Mouse (Mus musculus): ENCODE data around the gene Pfdn6. TPM values are rescaled to one million over a fixed set of nuclear protein-coding genes. Genes with fewer than 3 reads are reported as not detected.

The Pfdn6 gene
- polyA plus RNA-seq (2012; ENCODE audit: low replicate concordance), result 74.5 and 89.8 TPM in 2 replicates

DNA sequence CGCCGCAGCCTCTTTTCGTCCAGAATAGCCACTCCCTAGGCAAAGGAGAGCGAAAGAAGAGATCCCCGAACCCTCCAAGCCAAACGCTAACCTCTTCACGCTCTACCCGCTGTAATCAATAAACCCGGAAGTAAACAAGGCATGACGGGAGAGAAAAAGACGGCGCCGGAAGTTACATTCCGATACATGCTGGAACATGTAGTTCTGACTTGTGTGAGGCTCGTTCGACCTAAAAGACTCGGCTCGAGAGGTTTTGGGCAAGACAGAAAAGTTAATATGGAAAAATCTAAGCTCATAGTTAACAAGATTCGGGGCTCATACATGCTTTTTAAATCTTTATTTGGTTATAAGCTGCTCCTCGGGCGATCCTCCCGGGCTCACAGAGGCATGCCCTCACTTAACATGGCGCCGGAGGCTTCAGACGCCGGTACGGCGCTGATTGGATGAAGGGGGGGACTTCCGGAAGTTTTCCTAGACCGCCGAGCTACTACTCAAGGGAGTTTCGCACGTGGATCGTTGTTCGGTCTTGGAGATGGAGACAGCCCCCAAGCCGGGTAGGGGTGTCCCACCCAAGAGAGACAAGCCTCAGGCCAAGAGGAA, at the start of gene Pfdn6, which contains the start of gene Wdr46:
Gene Pfdn6 (minus strand): TSS at position 138 of the 600 bp plus-strand sequence.
Gene Wdr46 (plus strand): TSS at position 455 of the 600 bp plus-strand sequence.

DNA sequence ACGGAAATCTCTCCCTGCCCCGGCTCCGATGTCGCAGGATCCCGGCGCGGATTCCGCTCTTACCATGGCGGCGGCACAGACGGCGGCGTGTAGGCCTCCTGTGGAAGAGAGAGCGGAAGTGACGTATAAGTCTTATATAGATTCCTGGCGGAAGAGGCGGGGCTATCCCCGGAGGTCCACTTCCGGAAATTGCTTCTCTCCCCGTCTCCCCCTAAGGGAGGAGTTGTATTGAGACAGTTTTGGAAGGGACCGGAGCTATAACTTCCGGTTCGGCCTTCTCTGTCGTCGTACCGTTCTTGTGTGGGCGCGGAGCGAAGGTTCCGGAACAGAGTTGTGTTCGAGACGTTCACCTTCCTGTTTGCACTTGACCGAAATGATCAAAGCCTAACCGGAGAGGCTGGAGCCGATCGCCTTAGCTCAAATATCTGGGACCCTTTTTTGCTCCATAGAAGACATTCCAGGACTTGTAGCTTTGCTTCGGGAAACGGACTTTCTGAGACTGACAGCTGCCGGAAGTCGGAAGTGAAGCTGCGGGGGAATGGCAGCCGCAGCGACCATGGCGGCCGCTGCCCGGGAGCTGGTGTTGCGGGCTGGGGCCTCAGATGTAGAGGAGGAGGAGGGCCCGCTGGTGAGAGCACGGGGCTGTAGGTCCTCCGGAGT, 15.5 kb upstream of the Pfdn6 start, which contains the start of the genes Vps52 and Rps18:
Gene Vps52 (plus strand): TSS at position 258 of the 660 bp plus-strand sequence.
Gene Rps18 (minus strand): TSS at position 447 of the 660 bp plus-strand sequence.

DNA sequence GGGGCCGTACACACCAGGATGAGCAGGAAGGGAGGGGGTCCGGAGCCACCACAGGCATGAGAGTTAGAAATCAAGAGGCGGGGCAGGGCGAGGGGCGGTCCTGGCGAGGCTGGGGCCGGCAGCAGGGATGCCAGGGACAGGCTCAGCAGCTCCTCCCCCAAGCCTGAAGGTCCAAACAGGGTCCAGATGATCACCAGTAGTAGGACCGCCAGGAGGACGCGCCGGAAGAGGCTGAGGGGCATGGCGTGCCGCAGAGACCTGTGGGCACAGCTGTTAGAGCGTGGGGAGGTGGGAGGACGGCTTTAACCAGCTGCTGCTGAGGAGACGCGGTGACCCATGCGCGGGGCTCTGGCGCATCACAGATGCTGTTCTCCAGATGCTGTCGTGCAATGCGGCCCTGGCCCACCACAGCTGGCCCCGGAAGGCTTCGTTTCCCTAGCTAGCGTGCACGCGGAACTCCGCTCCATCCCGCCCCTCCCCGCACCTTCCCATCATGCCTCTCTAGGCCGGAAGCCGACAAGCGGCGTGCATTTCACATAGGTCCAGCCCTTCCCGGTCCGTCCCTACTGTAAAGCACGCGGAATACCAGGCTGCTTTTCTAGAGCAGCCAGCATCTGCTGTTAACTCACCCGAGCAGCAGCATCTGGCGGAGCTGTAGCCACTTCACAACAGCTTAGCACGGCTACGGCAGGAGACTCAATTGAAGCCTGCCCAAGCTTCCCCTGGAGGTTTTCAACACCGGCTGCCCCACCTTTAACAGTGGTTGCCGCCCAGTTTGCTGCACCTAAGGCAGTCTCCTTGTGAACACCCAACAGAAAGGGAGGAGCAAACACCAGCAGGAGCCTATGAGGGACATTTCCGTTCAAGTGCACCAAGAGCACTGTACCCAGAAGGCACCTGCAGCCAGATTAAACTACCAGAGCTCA, 11.1 kb upstream of the Pfdn6 start, which contains the start of gene B3galt4:
Gene B3galt4 (minus strand): TSS at position 468 of the 926 bp plus-strand sequence.

DNA sequence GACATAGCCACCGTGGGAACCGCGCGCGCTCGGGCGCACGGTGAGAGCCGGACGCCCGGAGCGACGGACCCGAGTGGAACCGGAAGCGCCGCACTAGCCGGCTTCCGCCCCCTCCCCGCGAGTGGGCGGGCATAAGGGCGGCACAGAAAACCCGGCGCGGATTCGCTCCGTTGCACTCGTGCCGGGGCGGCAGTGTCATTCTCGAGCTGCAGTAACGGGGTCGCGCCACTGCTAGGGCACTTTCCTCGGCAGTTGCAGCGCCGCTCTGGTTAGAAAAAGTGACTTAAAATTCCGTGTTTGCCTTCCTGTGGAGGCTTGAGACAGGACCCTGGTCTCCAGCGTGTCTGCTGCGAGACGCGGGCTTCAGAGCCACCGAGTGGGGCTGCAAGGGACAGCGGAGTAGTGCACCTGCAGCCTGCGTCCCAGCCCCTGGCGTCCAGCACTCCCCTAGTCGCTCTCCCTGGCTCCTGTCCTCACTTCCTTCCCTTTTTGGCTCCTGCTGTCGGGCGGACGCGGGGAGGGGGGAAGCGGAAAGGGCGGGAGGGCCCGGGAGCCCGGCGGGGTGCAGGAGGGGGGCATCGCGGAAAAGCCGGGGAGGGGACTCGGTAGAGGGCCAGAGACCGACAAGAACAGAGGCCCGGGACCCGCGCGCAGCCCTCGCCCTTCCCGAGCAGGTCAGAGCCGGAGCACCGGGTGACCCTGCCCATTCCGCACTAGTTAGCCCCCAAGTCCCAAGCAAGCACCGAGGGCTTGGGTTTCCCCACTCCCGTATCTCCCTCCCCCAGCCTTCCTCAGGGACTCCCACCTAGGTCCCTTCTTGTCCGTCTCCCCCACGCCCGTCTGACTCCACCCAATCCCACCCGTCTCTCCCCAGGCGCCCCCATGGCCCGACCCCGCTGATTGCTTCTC, 10.5 kb downstream of the Pfdn6 start, which contains the start of gene Rgl2:
Gene Rgl2 (plus strand): TSS at position 173 of the 909 bp plus-strand sequence.

DNA sequence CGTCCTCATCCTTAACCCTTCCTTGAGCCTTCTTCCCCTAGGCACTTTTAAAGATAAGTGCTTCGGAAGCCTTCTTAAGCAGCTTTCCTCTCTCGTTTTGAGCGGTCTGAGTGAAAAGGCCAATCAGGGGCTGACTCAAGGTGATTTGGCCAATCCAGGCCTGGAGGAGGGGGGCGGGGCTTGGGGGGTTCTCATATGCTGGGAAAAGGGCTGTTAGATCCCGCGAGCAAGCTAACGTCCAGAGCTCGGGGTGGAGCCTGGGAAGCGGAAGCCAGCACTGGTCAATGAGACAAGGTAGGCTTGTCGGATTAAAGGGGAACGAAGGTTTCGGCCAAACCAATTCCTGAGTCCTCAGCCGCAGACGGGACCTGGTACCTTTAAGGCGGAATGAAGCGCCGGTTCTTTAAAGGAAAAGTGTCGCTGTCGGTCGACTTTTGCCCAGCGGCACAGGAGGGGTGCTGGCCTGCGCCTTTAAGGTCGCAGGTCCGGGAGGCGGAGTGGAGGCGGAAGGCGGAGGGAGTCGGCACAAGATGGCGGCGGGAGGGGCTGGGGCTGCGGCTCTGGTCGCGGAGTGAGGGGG, 24.4 kb downstream of the Pfdn6 start, which contains the start of the genes Tapbp and Zbtb22:
Gene Tapbp (plus strand): TSS at position 229 of the 580 bp plus-strand sequence.
Gene Zbtb22 (plus strand): TSS at position 234 of the 580 bp plus-strand sequence.

DNA sequence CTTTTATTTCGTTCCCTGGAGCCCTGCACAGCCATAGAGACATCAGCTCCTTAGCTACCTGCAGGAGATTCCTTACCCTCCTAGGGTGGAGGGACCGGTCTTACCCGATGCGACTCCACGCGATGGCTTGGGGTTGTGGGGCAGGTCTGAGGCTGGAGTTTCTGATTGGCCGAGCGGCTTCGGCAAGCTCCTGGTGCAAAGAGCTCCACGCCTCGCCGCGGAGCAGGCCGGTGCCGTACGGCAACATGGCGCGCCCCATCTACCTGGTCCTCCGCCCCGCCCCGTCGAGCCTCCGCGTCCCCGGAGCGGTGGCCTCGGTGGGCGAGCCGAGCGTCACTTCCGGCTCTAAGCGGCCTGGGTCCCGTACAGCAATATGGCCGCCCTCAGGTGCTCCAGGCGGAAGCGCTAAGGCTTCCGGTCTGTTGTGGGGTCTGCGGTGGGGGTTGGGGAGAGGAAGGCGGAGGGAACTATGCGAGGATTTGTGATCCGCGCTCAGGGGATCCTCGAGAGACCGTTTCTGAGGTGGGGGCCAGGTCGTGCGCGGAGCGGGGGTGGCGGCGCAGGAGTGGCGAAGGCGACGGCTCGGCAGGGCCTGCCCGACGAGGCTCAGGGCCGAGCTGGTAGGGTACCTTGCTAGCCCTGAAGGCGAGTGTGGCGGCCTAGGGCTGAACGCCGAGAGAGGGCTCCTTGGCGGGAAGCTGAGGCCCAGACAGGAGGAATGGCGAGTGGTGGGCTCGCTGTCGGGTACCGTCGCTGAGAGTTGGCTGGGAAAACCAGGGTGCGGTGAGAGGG, 30.9 kb downstream of the Pfdn6 start, which contains the start of gene Daxx:
Gene Daxx (plus strand): TSS at position 338 of the 792 bp plus-strand sequence.

DNA sequence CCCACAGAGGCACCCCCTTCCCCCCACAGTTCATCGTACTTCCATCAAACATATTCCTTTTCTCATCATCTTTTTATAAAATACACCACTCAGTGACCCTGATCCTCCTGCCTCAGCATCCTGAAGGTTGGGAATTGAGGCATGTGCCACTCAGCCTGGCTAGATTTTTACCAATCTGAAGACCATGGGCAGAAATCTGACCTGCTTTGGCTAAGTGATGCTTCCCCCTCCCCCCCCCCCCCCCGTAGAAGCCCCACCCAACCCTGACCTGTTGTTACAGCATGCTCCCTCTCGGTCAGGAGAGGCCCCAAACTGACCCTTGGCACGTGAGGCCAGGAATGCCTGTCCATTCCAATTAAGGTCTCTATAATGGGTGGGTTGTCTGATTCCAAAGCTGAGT, 35.3 kb downstream of the Pfdn6 start, which contains the start of gene Platr17:
Gene Platr17 (plus strand): TSS at position 301 of the 400 bp plus-strand sequence.

DNA sequence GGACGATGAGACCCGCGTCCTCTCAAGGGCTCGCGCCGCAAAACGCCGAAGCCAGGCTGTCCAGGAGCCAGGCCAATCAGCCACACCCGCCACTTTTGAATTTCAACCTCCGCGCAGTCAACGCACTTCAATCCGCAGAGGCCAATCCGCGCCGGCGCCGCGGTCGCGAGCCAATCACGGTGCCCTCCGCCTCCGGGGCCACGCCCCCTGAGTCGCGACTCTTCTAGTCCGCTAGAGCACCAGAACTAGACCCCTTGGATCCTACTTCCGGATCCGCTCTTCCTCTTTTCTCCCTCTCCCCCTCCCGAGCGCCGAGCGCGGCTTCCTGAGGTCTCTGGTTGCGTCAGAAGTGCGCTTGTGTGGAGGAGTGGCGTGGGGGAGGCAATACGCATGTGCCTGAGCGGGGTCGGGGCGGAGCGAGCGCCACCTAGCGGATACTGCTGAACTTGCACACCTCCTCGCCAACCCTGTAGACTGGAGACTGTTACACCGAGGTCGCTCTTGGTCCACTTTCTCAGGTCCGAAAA, 49.5 kb downstream of the Pfdn6 start, which contains the start of gene Kifc1:
Gene Kifc1 (minus strand): TSS at position 129 of the 527 bp plus-strand sequence.

Other genes starting within 250 kb of the Pfdn6 start
- gene March2, start 221.7 kb downstream of the Pfdn6 start, polyA plus RNA-seq (2012; ENCODE audit: low replicate concordance), result 32.8 and 113 TPM in 2 replicates
- gene Rab11b, start 179.8 kb downstream of the Pfdn6 start, polyA plus RNA-seq (2012; ENCODE audit: low replicate concordance), result 96.5 and 233 TPM in 2 replicates
- gene Angptl4, start 158.5 kb downstream of the Pfdn6 start, polyA plus RNA-seq (2012; ENCODE audit: low replicate concordance), result 3.9 and 15.1 TPM in 2 replicates
- 2.1 and 3.0 TPM in 2 replicates for gene Kank3, start 129.8 kb downstream of the Pfdn6 start, polyA plus RNA-seq (2012; ENCODE audit: low replicate concordance)
- gene Rps28, start 115.8 kb downstream of the Pfdn6 start, polyA plus RNA-seq (2012; ENCODE audit: low replicate concordance), result 128 and 1,150 TPM in 2 replicates
- 623 and 660 TPM in 2 replicates for gene Ndufa7, start 115.8 kb downstream of the Pfdn6 start, polyA plus RNA-seq (2012; ENCODE audit: low replicate concordance)
- 29.9 and 33.2 TPM in 2 replicates for gene Cd320, start 97.3 kb downstream of the Pfdn6 start, polyA plus RNA-seq (2012; ENCODE audit: low replicate concordance)
- gene Gm7029, start 66.5 kb downstream of the Pfdn6 start, polyA plus RNA-seq (2012; ENCODE audit: low replicate concordance), result not detected in 2 replicates
- 74.4 and 87.4 TPM in 2 replicates for gene Kifc1, start 49.7 kb downstream of the Pfdn6 start, polyA plus RNA-seq (2012; ENCODE audit: low replicate concordance)
- gene Platr17, start 35.2 kb downstream of the Pfdn6 start, polyA plus RNA-seq (2012; ENCODE audit: low replicate concordance), result not detected in 2 replicates
- gene Daxx, start 30.9 kb downstream of the Pfdn6 start, polyA plus RNA-seq (2012; ENCODE audit: low replicate concordance), result 28.6 and 32.1 TPM in 2 replicates
- gene Tapbp, start 24.4 kb downstream of the Pfdn6 start, polyA plus RNA-seq (2012; ENCODE audit: low replicate concordance), result 473 and 728 TPM in 2 replicates
- gene Zbtb22, start 24.4 kb downstream of the Pfdn6 start, polyA plus RNA-seq (2012; ENCODE audit: low replicate concordance), result 60.2 and 119 TPM in 2 replicates
- gene Rgl2, start 10.8 kb downstream of the Pfdn6 start, polyA plus RNA-seq (2012; ENCODE audit: low replicate concordance), result 141 and 230 TPM in 2 replicates
- 94.9 and 266 TPM in 2 replicates for gene Wdr46, start 317 bp upstream of the Pfdn6 start, polyA plus RNA-seq (2012; ENCODE audit: low replicate concordance)
- 16.7 and 18.6 TPM in 2 replicates for gene B3galt4, start 11.1 kb upstream of the Pfdn6 start, polyA plus RNA-seq (2012; ENCODE audit: low replicate concordance)
- gene Vps52, start 15.5 kb upstream of the Pfdn6 start, polyA plus RNA-seq (2012; ENCODE audit: low replicate concordance), result 51.6 and 65.2 TPM in 2 replicates
- 29.1 and 64.5 TPM in 2 replicates for gene Rps18, start 15.7 kb upstream of the Pfdn6 start, polyA plus RNA-seq (2012; ENCODE audit: low replicate concordance)
- 253 and 752 TPM in 2 replicates for gene H2-K1, start 60.0 kb upstream of the Pfdn6 start, polyA plus RNA-seq (2012; ENCODE audit: low replicate concordance)
- gene Ring1, start 84.3 kb upstream of the Pfdn6 start, polyA plus RNA-seq (2012; ENCODE audit: low replicate concordance), result 42.1 and 63.7 TPM in 2 replicates
- gene H2-Ke6, start 87.7 kb upstream of the Pfdn6 start, polyA plus RNA-seq (2012; ENCODE audit: low replicate concordance), result 50.7 and 105 TPM in 2 replicates
- 36.5 and 105 TPM in 2 replicates for gene Slc39a7, start 91.3 kb upstream of the Pfdn6 start, polyA plus RNA-seq (2012; ENCODE audit: low replicate concordance)
- gene Rxrb, start 91.5 kb upstream of the Pfdn6 start, polyA plus RNA-seq (2012; ENCODE audit: low replicate concordance), result 269 and 299 TPM in 2 replicates
- gene Col11a2, start 99.1 kb upstream of the Pfdn6 start, polyA plus RNA-seq (2012; ENCODE audit: low replicate concordance), result 8.5 and 40.3 TPM in 2 replicates
- 9.6 and 71.7 TPM in 2 replicates for gene H2-Oa, start 152.0 kb upstream of the Pfdn6 start, polyA plus RNA-seq (2012; ENCODE audit: low replicate concordance)
- 29.6 and 120 TPM in 2 replicates for gene H2-DMa, start 179.2 kb upstream of the Pfdn6 start, polyA plus RNA-seq (2012; ENCODE audit: low replicate concordance)
- gene Brd2, start 182.3 kb upstream of the Pfdn6 start, polyA plus RNA-seq (2012; ENCODE audit: low replicate concordance), result 446 and 549 TPM in 2 replicates
- 73.6 and 78.6 TPM in 2 replicates for gene H2-DMb2, start 203.0 kb upstream of the Pfdn6 start, polyA plus RNA-seq (2012; ENCODE audit: low replicate concordance)
- gene H2-DMb1, start 212.7 kb upstream of the Pfdn6 start, polyA plus RNA-seq (2012; ENCODE audit: low replicate concordance), result 2.3 and 4.0 TPM in 2 replicates
- 20.7 and 59.1 TPM in 2 replicates for gene Tap1, start 247.2 kb upstream of the Pfdn6 start, polyA plus RNA-seq (2012; ENCODE audit: low replicate concordance)
- gene Psmb9, start 247.4 kb upstream of the Pfdn6 start, polyA plus RNA-seq (2012; ENCODE audit: low replicate concordance), result 14.5 and 26.2 TPM in 2 replicates